Mouse (Mus musculus): ENCODE measurements around the gene Kdm5b.

Kdm5b gene

DNA sequence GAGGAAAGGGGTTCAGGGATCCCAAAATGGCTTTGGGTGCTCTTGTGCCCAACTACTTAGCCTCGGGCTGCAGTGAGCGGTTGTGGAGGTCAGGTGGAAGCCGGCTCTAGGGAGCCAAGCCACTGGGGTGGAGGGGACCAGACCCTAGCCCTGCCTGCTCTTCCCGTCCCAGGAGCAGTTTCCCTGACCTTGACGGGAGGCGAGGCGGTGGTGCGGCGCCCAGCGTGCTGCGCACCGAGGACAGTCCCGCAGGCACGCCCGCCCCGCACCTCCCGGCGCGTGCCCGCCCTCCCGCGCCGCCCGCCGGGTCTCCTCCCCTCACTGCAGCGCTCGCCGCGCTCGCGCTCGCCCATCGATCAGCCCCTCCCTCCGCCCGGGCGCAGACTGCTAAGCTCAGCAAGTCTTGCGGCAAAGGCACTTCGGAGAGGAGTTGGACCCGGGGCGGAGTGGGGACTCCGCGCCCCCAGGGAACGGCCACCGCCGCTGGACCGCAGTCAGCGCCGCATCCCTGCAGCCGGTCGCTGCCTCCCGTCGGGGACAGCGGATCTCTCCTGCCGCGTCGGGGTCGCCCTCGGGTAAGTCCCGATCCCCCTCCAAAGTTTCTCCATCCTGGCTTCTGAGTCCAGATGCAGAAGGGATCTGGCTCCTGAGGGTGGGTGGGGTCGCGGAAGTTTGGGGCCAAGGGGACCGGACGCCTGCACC is 86.4 kb downstream of the Kdm5b start, which contains the start of gene Syt2:
Gene Syt2 (plus strand): TSS at position 417 of the 702 bp plus-strand sequence.
- peak; percentile 65 for DNase-seq (ENCODE audit: extremely low spot score, low spot score)

DNA sequence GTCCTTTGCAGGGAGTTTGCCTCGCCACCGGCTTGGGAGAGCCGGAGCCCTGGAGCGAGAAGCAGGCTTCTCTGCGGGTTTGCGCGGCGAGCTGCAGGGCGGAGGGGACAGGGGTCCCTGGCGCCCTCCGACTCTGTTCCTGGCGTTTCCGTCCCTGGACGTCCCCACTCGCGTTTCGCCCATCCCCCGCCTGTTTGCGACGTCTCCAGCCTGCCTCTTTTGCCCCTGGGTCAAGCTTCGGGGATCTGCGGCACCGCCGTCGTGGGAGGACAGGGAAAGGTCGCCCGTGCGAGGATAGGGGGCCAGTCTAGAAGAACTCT is 87.0 kb downstream of the Kdm5b start:
- DNase-seq (ENCODE audit: extremely low spot score, low spot score): no peak

DNA sequence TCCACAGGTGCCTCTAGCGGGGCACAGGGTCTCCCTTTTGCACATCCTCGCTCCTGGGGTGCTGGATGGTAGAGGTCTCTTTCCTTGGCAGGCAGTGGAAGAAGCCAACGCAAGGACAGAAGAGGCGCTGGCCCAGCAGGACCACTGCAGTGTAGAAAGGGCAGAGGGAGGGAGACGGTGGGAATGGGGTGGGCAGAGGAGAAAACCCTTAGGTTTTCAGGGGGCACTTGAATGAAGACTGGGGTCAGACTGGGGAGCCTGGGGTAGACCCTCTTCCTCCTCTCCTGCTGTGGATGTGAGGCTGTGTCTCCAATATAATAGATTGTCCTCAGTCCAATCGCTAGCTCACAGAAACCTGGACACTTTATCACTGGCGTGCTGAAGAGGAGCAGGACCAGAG is 87.6 kb downstream of the Kdm5b start:
- DNase-seq (ENCODE audit: extremely low spot score, low spot score): no peak

DNA sequence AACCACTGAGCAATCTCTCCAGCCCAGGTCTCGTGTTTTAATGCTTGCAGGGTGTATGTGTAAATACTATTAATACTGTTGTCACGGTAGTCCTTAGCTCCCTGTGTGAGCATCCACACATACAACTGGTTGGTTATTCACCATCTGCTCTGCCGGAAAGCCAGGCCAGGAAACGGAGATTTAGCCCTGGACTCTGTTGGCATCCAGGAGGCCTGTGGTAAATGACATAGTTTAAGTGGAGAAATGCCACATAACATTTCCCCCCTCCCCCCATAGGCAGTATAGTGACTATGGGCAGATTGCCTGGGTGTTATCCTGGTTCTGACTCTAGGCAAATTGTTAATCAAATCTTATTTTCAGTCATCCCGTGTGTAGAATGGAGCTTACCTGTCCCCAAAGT is 90.8 kb downstream of the Kdm5b start:
- no peak for DNase-seq (ENCODE audit: extremely low spot score, low spot score)

DNA sequence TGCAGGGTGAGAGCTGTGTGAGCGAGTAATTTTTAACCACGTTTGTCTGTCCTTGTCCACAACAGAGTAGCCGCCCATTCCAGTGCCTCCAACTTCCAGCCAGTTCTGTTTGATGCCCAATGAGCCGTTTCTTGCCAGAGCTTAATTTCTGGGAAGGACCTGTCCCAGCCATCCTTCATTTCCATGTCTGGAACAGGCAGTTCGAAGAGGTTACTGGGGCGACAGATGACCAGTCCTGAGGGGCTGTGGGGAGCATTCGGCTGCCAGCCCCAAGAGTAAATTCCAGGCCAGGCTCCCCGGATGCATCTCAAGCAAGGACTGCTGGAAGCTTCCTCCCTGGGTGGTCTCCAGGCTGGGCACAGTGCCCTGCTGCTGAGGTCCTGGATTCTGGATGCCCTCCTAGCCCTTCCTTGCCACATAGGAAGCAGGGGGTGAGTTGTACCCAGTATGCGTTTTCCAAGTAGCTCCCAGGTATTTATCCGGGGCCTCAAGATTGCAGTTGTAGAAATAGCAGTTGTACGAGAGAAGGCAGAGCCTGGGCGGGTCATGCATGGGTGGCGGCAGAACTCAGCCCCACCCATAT is 91.4 kb downstream of the Kdm5b start:
- no peak for DNase-seq (ENCODE audit: extremely low spot score, low spot score)

DNA sequence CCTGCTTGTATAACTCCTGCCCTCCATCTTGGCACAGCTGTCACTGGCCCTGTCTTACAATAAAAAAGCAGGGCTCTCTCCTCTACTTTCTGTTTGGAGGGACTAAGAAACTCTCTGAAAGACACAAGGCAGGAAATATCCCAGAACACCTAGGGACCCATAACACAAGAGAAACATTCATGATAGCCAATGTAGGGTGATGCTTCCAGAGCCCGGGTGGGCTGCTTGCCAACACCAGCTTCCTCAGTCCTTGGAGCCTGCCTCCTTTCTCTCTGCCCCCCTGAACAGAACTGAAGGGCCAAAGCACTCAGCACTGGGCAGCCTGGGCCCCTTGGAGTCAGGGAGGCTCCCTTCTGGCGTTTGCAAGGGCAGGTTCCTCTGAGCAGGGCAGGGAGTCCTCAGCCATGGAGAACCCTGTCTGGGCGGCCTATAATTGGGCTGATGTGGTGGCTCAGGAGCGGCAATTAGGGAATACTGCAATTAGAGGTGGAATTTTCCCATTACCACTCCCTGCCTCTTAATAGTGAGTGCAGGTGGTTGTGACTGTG is 92.0 kb downstream of the Kdm5b start:
- DNase-seq (ENCODE audit: extremely low spot score, low spot score): no peak

DNA sequence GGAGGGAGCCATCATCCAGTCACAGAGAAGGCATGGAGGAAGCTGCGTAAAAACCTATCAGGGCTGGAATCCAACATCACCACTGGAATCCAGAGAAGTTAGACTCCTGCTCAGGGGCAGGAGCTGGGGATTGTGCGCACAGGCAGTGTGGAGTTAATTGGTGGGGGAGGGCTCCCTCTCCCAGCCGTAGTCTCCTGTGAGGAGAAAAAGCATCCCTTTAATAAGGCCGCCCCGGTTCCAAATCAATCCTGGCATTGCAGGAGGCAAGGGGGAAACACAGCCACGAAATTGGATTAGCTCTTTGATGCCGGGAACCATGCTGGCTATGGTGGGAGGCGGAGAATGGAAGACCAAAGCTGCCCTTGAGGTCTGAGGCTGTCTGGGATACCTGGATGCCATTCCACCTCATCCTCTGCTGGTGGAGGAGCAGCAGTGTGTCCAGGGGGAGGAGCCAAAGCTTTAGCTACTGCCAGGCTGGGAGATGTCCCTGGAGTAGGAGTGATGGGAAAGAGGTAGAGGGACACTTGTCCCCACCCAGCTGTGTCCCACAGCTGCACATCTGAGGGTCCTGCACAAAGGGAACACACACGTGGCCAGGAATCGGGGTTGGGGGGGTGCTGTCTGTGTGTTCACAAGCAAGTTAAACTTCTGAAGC is 93.8 kb downstream of the Kdm5b start:
- no peak for DNase-seq (ENCODE audit: extremely low spot score, low spot score)

DNA sequence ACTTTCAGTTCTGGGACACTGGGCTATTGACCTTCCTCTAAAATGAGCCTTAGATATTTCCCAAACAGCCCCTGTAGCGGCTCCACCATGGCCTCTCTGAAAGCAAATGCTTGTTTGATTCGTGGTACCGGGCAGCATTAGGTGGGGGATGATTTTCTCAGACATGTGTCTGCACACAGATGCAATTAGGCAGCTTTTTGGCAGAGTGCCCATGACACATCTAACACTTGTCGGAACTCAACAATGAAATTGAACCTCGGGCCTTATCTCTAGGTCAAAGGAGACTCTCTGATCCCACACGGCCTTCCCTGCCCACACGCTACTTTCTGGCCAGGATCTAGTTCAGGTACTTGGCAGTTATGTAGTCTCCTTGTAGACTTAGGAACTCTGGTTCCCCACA is 98.9 kb downstream of the Kdm5b start:
- DNase-seq (ENCODE audit: extremely low spot score, low spot score): no peak

DNA sequence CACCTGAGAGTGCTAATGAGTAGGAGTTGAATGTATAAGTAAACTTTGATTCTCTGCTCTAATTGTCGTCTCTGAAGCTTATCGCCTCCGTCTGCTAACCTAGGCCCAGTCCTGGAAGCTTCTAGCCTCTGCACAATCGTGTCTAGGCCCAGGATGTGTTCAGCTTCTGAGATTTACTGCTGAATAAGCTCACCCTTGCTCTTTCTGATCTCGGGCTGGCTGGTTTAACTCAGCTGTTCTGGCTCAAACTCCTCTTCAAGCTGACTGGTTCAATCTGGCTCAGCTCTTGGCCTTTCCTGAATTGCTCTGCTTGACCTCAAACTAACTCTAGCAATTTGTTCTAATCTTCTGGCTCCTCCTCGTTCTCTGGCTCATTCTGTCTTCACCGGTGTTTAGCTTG is 100.2 kb downstream of the Kdm5b start:
- no peak for DNase-seq (ENCODE audit: extremely low spot score, low spot score)

DNA sequence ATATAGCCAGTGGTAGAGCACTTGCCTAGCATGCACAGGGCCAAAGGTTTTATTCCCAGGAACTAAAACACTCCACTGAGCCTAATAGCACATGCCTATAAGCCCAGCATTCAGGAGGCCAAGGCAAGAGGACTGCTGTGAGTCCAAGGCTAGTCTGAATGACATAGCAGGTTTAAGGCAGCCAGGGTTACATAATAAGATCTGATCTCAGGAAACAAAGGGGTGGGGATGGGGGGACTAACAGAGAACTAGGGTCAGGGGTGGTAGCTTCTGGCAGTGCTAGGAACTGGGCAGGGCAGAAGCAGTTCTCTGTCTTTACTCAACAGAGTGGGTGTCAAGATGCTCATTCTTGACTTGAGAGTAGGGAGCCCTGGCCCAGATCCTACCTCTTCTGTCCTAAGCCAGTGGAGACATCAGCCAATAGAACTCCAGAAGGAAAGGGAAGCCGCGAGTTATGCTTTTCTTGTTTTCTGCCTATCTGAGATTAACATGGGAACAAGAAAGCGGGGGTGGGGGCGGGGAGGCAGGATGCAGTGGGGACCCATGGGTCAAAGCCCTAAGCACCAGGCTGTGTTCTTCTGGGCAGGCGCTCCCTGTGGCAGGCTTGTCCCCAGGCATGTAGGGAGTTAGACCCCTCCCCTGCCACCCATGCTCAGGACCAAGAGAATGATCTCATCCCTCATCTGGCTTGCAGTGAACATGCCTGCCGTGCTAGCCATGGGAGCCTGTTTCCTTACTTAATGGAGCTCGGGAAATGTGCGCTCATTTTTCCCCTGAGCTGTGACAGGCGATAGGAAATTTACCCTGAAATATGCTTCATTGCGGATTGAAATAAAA is 111.5 kb downstream of the Kdm5b start:
- no peak for DNase-seq (ENCODE audit: extremely low spot score, low spot score)

DNA sequence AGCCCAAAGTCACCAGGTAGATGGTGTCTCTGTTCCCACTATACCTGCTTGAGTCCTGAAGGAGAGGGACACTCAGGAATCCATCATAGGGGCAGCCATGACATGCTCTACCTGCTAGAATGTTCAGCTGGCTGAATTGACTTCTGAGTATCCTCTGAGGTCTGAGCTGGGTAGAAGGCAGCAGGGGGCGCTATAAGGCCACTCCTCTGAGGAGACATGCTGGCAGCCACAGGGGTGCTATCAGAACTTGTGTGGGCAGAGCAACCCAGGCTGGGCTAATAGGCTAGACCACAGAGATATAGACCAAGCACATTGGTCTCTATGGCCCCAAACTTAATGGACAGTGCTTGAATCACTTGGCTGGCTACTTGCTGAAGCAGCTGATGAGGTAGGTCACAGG is 114.3 kb downstream of the Kdm5b start:
- DNase-seq (ENCODE audit: extremely low spot score, low spot score): no peak

DNA sequence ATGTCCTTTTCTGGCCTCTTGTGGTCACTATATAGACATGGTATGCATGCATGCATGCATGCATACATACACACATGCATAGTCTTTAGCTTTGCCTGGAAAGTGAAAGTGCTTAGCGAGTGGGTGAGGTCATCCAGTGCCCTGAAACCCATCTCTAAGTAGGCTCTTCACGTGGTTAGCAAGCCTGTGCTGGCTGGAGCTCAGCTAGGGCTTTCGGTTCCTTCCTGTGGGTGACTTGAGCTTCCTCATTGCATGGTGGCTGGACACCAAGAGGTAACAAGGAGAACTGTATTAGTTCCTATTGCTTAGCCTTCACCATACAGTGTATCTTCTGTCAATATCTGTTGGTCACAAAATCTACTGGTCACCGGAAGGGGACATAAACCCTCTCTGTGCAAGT is 119.5 kb downstream of the Kdm5b start:
- no peak for DNase-seq (ENCODE audit: extremely low spot score, low spot score)

DNA sequence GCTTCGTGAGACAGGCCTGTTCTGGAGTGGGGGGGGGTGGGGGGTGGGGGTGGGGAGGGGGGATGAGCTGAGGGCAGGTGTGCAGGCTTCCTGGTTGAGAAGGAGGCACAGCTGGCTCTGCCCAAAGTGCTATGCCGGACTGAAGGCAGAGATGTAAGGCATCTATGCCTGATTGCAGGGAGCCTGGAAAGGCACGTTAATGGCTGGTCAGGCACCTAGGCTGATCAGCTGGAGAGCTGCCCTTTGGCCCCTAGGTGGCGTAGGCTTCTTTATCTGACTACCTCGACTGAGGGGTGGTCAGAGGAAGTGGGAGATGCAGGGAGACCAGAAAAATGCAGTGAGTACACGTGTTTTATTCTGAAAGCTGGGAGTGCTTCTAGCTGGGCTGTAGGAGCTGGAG is 120.6 kb downstream of the Kdm5b start:
- DNase-seq (ENCODE audit: extremely low spot score, low spot score): no peak

DNA sequence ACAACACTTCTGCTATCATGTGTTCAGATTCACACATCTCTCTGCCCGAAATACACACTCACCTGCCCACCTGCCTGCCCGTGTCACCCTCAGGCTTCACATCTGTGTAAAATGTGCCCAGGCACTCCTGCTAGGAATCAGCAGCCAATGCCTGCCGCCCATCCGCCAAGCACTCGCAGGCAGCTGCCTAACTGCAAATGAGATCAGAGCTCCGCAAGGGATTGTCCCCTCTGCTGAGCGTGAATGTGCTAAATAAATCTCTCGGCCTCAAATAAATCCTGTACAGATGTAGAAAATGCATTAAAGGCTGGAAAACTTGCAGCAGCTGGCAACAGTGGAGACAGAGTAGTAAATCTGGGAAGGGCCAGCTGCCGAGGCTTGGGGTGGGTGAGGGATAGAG is 122.5 kb downstream of the Kdm5b start:
- DNase-seq (ENCODE audit: extremely low spot score, low spot score): no peak

Data from neural tube, embryonic 10.5 days (tissue).